Mouse (Mus musculus) urinary bladder, postnatal 10 days (tissue): ENCODE results near the gene Slc1a5.

Source experiments
- DNase-seq: peaks from one replicate; pipeline ENCODE4 v3.0.0; 2022; ENCODE audit warnings: low spot score

The Slc1a5 gene

DNA sequence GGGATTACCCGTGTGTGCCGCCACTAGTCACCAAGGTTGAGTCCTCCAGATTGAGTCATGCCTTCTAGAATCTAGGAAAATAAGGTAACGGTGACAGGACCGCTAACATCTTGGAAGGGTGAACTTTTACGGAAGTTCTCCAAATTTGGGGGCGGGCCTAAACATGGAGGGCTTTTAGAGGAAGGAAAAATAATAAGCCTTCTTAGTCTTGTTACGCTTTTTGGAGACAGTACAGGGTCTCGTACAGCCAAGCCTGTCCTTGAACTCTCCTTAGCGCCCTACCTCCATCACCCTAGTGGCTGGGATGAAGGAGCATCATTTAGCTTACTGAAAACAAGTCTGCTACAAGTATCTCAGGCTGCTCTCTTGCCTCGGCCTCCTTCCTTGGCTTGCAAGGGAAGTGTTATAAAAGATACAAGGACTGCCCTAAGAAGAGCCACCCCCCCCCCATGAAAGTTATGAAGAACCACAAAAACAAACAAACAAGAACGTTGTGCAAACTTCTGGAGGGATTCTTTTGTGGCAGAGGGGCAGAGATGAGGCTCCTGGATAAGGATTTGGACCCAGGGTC is 1.5 kb downstream of the Slc1a5 start:
- DNase-seq, result no peak

GRCm38 (mm10) chr7:16783224-16783688 is 2.1 kb downstream of the Slc1a5 start:
- DNase-seq, result no peak

- DNase-seq, result peak; percentile 23
Measured at GRCm38 (mm10) chr7:16783758-16784415, 2.7 kb downstream of the Slc1a5 start.

DNA sequence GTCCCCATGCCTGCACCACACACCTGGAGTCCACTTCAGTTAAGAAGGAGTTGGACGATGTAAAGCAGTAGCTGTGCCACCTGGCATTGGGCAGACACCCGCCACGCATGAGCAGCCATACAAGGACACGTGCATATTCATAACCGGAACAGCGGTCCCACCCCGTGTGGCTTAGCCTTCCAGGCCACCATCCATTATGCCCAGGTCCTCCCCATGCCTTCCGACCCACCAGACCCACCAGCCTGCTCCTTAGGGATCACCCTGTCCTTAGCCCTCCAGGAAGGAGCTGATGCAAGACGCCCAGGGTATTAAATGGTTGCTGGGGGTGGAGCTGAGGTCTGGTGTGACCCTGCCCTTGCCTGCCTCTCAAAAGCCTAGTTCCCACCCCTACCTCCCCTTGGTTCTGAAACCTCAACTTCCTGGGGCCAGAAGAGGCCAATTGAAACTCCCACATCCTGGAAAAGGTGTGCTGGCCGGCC is 3.4 kb downstream of the Slc1a5 start:
- no peak for DNase-seq

GRCm38 (mm10) chr7:16785541-16786083 is 4.5 kb downstream of the Slc1a5 start:
- no peak for DNase-seq

DNA sequence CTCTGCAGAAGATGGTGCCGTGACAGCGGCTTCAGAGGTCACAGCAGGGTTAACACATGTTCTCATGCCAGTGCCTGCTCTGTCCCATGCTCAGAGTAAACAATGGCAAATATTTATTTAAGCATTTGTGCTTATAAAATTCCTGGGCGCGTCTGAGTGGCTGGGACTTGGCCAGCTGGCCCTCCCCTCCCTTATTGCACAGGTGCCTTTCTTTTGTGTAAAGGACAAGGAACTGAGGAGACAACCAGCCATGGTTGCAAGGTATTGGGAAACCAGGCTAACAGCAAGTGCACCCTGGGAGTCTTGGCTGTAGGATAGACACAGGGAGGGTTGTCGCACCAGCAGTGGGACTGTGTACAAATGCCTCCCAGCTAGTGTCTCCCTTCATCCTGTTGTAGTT is 11.2 kb downstream of the Slc1a5 start:
- DNase-seq, result no peak

GRCm38 (mm10) chr7:16793010-16793725 is 12.0 kb downstream of the Slc1a5 start:
- DNase-seq, result no peak

DNA sequence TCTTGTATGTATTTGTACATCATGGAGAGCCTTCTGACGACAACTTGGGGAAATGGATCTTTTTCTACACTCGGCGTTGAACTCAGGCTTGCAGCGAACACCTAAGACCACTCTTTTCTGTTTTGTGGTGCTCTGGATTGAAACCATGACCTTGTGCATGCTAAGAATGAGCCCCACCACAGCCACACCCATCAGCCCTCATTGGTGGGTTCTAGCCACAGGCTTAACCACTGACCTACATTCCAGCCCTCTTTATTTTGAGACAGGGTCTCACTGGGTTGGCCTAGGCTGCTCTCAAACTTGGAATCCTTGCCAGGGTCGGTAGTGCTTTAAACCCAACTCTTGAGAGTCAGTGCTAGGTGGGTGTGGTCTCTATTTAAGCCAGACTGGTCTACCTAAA is 13.7 kb downstream of the Slc1a5 start:
- no peak for DNase-seq

GRCm38 (mm10) chr7:16804409-16805028 is 23.4 kb downstream of the Slc1a5 start:
- no peak for DNase-seq

DNA sequence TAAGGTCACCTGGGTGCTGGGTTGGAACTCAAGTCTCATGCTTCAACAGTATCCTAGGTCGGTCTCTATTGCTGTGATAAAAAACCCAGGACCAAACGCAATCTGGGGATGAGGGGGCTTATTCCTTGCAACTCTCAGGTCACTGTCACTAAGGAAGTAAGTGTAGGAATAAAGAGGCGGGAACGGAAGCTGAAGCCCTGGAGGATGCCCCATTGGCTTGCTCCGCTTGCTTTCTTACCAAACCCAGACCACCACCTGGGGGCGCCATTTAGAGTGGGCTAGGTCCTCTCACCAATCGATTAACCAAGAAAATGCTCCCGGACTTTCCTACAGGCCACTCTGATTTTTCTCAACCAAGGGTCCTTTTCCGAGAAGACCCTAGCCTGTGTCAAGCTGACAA is 26.8 kb downstream of the Slc1a5 start:
- no peak for DNase-seq

GRCm38 (mm10) chr7:16808647-16809046 is 27.5 kb downstream of the Slc1a5 start:
- DNase-seq, result no peak

GRCm38 (mm10) chr7:16809739-16810138 is 28.6 kb downstream of the Slc1a5 start:
- DNase-seq, result no peak

GRCm38 (mm10) chr7:16810399-16810919 is 29.3 kb downstream of the Slc1a5 start:
- no peak for DNase-seq

GRCm38 (mm10) chr7:16810920-16811648 is 29.9 kb downstream of the Slc1a5 start:
- DNase-seq, result no peak

GRCm38 (mm10) chr7:16811649-16812070 is 30.5 kb downstream of the Slc1a5 start:
- no peak for DNase-seq

DNA sequence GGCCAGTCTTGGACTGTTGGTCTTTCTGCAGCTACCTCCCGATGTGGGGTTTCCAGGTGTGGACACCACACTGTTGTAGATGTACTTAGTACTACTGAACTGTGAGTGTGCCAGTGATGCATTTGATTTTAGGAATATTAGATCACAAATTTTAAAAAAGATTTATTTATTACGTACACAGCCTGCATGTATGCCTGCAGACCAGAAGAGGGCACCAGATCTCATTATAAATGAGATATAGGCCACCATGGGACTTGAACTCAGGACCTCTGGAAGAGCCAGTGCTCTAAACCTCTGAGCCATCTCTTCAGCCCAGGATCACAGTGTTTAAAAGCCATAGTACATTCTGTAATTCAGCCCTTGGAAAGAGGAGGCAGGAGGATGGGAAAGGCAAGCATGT is 31.4 kb downstream of the Slc1a5 start:
- no peak for DNase-seq

- no peak for DNase-seq
Measured at GRCm38 (mm10) chr7:16815351-16815941, 34.3 kb downstream of the Slc1a5 start, which contains the start of gene Strn4. Strn4 (plus strand) TSS chr7:16815889.

GRCm38 (mm10) chr7:16816078-16816474 is 34.9 kb downstream of the Slc1a5 start:
- no peak for DNase-seq

GRCm38 (mm10) chr7:16816475-16817122 is 35.5 kb downstream of the Slc1a5 start, which contains the start of gene Fkrp:
Fkrp (minus strand) TSS chr7:16816732.
- no peak for DNase-seq

- DNase-seq, result no peak
Measured at GRCm38 (mm10) chr7:16817693-16818092, 36.6 kb downstream of the Slc1a5 start.
